Mouse (Mus musculus): ENCODE measurements around the gene Mgat5. TPM values are rescaled to one million over a fixed set of nuclear protein-coding genes. Genes with fewer than 3 reads are reported as not detected.

Gene Mgat5
- polyA plus RNA-seq, 1 experiment, result 3.6 TPM

DNA sequence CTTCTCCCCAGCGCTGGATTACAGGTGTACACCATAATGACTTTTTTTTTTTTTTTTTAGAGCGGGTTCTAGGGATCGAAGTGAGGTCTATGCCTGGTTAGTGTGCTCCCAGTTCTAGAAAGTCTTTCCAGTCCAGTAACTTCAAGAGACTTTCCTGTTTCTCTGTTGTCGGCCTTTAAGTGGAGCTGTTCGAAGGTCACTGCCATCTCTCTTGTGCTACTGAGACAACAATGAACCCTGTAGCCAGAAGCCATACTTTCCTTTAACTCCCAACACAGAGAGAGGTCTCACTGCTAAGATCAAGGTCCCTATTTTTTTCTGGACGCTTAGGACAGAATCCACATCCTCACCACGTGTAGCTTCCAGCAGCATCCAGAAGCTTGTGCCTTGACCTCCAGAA is 13.4 kb downstream of the Mgat5 start:
- Histone ChIP-seq H3K79me2 (ENCODE audit: control insufficient read depth, insufficient read depth) (peaks cover 13% of the 10 kb centered on the region), H3K36me3 (ENCODE audit: control insufficient read depth, insufficient read depth) (no peaks in the 10 kb centered on the region), H3K79me3 (ENCODE audit: low read depth) (peaks cover 5% of the 10 kb centered on the region), H3K4me3 (ENCODE audit: insufficient read depth, poor library complexity, severe bottlenecking) (no peak overlapping the region), H3K27me3 (ENCODE audit: control insufficient read depth, insufficient read depth, insufficient read length) (no peaks in the 10 kb centered on the region), H3ac (ENCODE audit: control insufficient read depth, insufficient read length, low read depth) (no peak overlapping the region)
- no peak for TF ChIP-seq MAX (IDR thresholded peaks at IDR 0.05)
- TF ChIP-seq MYOG (IDR thresholded peaks at IDR 0.05; ENCODE audit: control insufficient read depth, extremely low read depth, insufficient read length), result no peak
- TF ChIP-seq CTCF (IDR thresholded peaks at IDR 0.05; ENCODE audit: control insufficient read depth, insufficient read depth, insufficient read length), result no peak
- no peak for TF ChIP-seq MYOD1 (IDR thresholded peaks at IDR 0.05; ENCODE audit: control insufficient read depth, insufficient read length, low read depth)
- no peak for TF ChIP-seq CEBPB (IDR thresholded peaks at IDR 0.05; ENCODE audit: low read depth)
- no peak for TF ChIP-seq USF1 (IDR thresholded peaks at IDR 0.05; ENCODE audit: low read depth)
- TF ChIP-seq FOSL1 (IDR thresholded peaks at IDR 0.05; ENCODE audit: insufficient read depth, low read length, poor library complexity, severe bottlenecking), result no peak

DNA sequence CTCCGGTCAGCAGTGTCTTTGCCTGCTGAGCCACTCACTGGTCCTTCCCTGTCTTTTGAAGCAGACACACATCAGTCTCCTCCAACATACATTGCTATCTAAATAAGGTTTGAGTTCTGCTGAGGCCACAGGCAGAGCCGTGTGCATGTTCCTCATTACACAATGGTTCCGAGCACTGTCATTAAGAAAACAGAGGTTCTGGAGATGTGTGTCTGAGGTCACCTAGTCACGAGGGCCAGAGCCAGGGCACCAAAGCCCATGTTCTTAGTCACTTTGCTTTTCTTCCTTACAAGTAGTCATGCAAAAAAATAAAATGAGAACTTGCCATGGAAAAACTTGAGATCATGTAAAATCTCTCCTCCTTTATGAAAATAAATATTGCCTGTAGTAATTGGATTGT is 14.3 kb downstream of the Mgat5 start:
- H3K27me3 ChIP-seq (ENCODE audit: control insufficient read depth, insufficient read depth, insufficient read length), result no peaks in the 10 kb centered on the region
- no peaks in the 10 kb centered on the region for H3K36me3 ChIP-seq (ENCODE audit: control insufficient read depth, insufficient read depth)
- TF ChIP-seq USF1 (IDR thresholded peaks at IDR 0.05; ENCODE audit: low read depth) (no peak), MYOG (IDR thresholded peaks at IDR 0.05; ENCODE audit: control insufficient read depth, extremely low read depth, insufficient read length) (no peak), FOSL1 (IDR thresholded peaks at IDR 0.05; ENCODE audit: insufficient read depth, low read length, poor library complexity, severe bottlenecking) (no peak), CTCF (IDR thresholded peaks at IDR 0.05; ENCODE audit: control insufficient read depth, insufficient read depth, insufficient read length) (no peak), MAX (IDR thresholded peaks at IDR 0.05) (no peak), MYOD1 (IDR thresholded peaks at IDR 0.05; ENCODE audit: control insufficient read depth, insufficient read length, low read depth) (no peak), CEBPB (IDR thresholded peaks at IDR 0.05; ENCODE audit: low read depth) (no peak)
- H3K79me3 ChIP-seq (ENCODE audit: low read depth), result peaks cover 5% of the 10 kb centered on the region
- no peak overlapping the region for H3K4me3 ChIP-seq (ENCODE audit: insufficient read depth, poor library complexity, severe bottlenecking)
- no peak overlapping the region for H3ac ChIP-seq (ENCODE audit: control insufficient read depth, insufficient read length, low read depth)
- peaks cover 13% of the 10 kb centered on the region for H3K79me2 ChIP-seq (ENCODE audit: control insufficient read depth, insufficient read depth)

DNA sequence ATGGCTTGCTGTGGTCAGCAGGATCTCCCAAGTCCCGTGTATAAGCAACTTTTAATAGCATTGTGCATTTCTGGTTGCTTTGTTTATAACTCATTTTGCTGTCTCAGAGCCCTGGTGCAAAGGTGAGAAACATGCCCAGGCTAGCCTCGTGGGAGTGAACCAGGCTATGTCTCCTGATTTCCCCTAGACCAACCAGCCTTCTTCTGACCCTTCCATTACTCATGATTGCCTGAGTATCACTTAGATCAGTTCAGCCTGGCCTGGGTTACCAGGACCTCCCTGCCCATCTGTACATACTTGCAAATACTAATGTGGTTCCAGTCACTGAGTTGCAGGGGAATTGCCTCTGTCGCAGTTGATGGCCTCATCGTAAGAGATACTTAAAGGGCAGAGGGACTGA is 14.8 kb downstream of the Mgat5 start:
- Histone ChIP-seq H3K79me2 (ENCODE audit: control insufficient read depth, insufficient read depth) (peaks cover 13% of the 10 kb centered on the region), H3K4me3 (ENCODE audit: insufficient read depth, poor library complexity, severe bottlenecking) (no peak overlapping the region)

DNA sequence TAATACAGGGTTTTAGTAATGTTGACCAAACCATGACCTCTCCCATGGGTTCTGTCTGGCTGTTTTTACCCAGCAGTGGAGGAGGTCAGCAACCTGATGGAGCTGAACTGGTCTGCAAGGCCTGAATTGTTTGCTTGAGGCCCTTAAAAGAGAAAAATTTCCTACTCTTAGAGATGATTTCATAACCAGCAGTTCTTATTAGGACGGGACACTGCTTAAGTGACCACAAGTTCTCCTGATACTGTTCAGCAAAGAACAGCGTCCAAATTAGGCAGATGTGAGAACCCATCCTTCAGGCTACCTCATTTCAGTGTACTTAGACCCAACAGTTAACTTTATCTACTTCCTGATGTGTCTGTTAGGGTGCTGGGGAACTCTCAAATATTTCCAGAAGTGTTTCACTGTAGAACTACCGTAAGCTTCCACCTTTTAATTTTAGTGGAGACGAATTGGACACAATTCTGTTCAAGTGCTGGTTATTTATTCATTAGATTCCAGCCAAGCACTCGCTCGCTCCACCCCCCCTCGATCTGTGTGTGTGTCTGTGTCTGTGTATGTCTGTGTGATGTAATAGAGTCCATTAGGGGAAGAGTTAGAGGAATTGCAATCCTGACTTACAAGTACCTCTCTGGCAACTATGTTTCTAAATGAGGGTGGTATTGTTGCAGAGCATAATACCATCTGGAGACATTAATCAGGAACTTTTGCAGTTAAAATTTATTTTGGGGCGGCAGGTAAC is 17.4 kb downstream of the Mgat5 start:
- Histone ChIP-seq H3K79me2 (ENCODE audit: control insufficient read depth, insufficient read depth) (peaks cover 13% of the 10 kb centered on the region), H3K4me3 (ENCODE audit: insufficient read depth, poor library complexity, severe bottlenecking) (no peak overlapping the region), H3K27me3 (ENCODE audit: control insufficient read depth, insufficient read depth, insufficient read length) (no peaks in the 10 kb centered on the region), H3K79me3 (ENCODE audit: low read depth) (peaks cover 3% of the 10 kb centered on the region), H3K36me3 (ENCODE audit: control insufficient read depth, insufficient read depth) (no peaks in the 10 kb centered on the region), H3ac (ENCODE audit: control insufficient read depth, insufficient read length, low read depth) (no peak overlapping the region)
- TF ChIP-seq USF1 (IDR thresholded peaks at IDR 0.05; ENCODE audit: low read depth), result no peak
- TF ChIP-seq CTCF (IDR thresholded peaks at IDR 0.05; ENCODE audit: control insufficient read depth, insufficient read depth, insufficient read length), result no peak

More for the DNA sequence above, 14.8 kb downstream of the Mgat5 start:
- TF ChIP-seq FOSL1 (IDR thresholded peaks at IDR 0.05; ENCODE audit: insufficient read depth, low read length, poor library complexity, severe bottlenecking), result no peak
- no peak for TF ChIP-seq USF1 (IDR thresholded peaks at IDR 0.05; ENCODE audit: low read depth)
- no peak for TF ChIP-seq CEBPB (IDR thresholded peaks at IDR 0.05; ENCODE audit: low read depth)
- TF ChIP-seq MYOG (IDR thresholded peaks at IDR 0.05; ENCODE audit: control insufficient read depth, extremely low read depth, insufficient read length), result no peak
- TF ChIP-seq MAX (IDR thresholded peaks at IDR 0.05), result no peak
- TF ChIP-seq CTCF (IDR thresholded peaks at IDR 0.05; ENCODE audit: control insufficient read depth, insufficient read depth, insufficient read length), result no peak
- no peak for TF ChIP-seq MYOD1 (IDR thresholded peaks at IDR 0.05; ENCODE audit: control insufficient read depth, insufficient read length, low read depth)
- no peak overlapping the region for H3ac ChIP-seq (ENCODE audit: control insufficient read depth, insufficient read length, low read depth)
- no peaks in the 10 kb centered on the region for H3K27me3 ChIP-seq (ENCODE audit: control insufficient read depth, insufficient read depth, insufficient read length)
- H3K36me3 ChIP-seq (ENCODE audit: control insufficient read depth, insufficient read depth), result no peaks in the 10 kb centered on the region
- peaks cover 5% of the 10 kb centered on the region for H3K79me3 ChIP-seq (ENCODE audit: low read depth)

DNA sequence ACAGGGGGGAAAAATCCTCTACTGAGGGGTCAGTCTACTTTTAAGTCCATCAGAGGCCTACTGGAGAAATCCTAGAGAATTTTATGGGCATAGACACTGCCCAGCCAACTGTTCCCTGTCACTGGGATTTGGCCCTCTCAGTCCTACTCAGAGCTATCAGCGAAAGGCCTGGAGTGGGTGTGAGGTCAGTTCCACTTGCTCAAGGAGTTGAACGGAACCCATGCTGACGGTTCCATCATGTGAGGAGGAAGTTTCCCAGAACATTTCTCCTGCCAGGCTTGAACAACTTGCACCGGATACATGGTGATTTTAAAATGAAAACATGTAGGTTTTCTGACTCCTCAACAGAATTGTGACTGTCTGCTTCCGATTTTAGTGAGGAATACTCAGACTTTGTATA is 20.2 kb downstream of the Mgat5 start:
- no peak overlapping the region for H3K4me3 ChIP-seq (ENCODE audit: insufficient read depth, poor library complexity, severe bottlenecking)
- no peaks in the 10 kb centered on the region for H3K36me3 ChIP-seq (ENCODE audit: control insufficient read depth, insufficient read depth)
- H3K79me3 ChIP-seq (ENCODE audit: low read depth), result no peaks in the 10 kb centered on the region
- no peak overlapping the region for H3ac ChIP-seq (ENCODE audit: control insufficient read depth, insufficient read length, low read depth)
- no peaks in the 10 kb centered on the region for H3K27me3 ChIP-seq (ENCODE audit: control insufficient read depth, insufficient read depth, insufficient read length)
- peaks cover 11% of the 10 kb centered on the region for H3K79me2 ChIP-seq (ENCODE audit: control insufficient read depth, insufficient read depth)
- TF ChIP-seq CEBPB (IDR thresholded peaks at IDR 0.05; ENCODE audit: low read depth) (no peak), FOSL1 (IDR thresholded peaks at IDR 0.05; ENCODE audit: insufficient read depth, low read length, poor library complexity, severe bottlenecking) (no peak), CTCF (IDR thresholded peaks at IDR 0.05; ENCODE audit: control insufficient read depth, insufficient read depth, insufficient read length) (no peak), MYOG (IDR thresholded peaks at IDR 0.05; ENCODE audit: control insufficient read depth, extremely low read depth, insufficient read length) (no peak), USF1 (IDR thresholded peaks at IDR 0.05; ENCODE audit: low read depth) (no peak), MYOD1 (IDR thresholded peaks at IDR 0.05; ENCODE audit: control insufficient read depth, insufficient read length, low read depth) (no peak), MAX (IDR thresholded peaks at IDR 0.05) (no peak)

DNA sequence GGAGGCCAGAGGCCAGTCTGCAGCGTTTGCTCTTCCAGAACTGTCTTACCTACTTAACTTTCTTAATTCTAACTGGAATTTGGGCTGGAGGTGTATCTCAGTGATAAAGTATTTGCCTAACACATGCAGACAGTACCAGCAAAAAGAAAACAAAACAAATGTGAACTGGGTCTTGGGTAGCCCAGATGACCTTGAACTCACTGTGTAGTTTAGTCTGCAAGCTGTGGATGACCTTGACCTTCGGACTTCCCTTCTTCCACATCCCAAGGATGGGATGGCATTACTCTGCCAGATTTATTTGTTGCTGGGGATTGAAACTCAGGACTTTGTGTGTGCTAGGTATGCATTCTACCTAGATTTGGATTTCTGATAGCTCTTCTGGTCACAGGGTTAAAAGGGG is 24.2 kb downstream of the Mgat5 start:
- no peak for TF ChIP-seq MYOD1 (IDR thresholded peaks at IDR 0.05; ENCODE audit: control insufficient read depth, insufficient read length, low read depth)
- no peak for TF ChIP-seq USF1 (IDR thresholded peaks at IDR 0.05; ENCODE audit: low read depth)
- TF ChIP-seq FOSL1 (IDR thresholded peaks at IDR 0.05; ENCODE audit: insufficient read depth, low read length, poor library complexity, severe bottlenecking), result no peak
- no peak for TF ChIP-seq MYOG (IDR thresholded peaks at IDR 0.05; ENCODE audit: control insufficient read depth, extremely low read depth, insufficient read length)
- TF ChIP-seq MAX (IDR thresholded peaks at IDR 0.05), result no peak
- TF ChIP-seq CTCF (IDR thresholded peaks at IDR 0.05; ENCODE audit: control insufficient read depth, insufficient read depth, insufficient read length), result no peak
- no peak for TF ChIP-seq CEBPB (IDR thresholded peaks at IDR 0.05; ENCODE audit: low read depth)
- no peak overlapping the region for H3ac ChIP-seq (ENCODE audit: control insufficient read depth, insufficient read length, low read depth)
- H3K36me3 ChIP-seq (ENCODE audit: control insufficient read depth, insufficient read depth), result no peaks in the 10 kb centered on the region
- no peaks in the 10 kb centered on the region for H3K79me3 ChIP-seq (ENCODE audit: low read depth)
- H3K27me3 ChIP-seq (ENCODE audit: control insufficient read depth, insufficient read depth, insufficient read length), result no peaks in the 10 kb centered on the region
- no peaks in the 10 kb centered on the region for H3K79me2 ChIP-seq (ENCODE audit: control insufficient read depth, insufficient read depth)
- no peak overlapping the region for H3K4me3 ChIP-seq (ENCODE audit: insufficient read depth, poor library complexity, severe bottlenecking)
